Mouse (Mus musculus) brain, embryonic 14.5 days (tissue): Measurements from ENCODE around the gene Hsf2bp.

Source experiments
- CTCF ChIP-seq: fragments of 200-500 bp; IDR thresholded peaks from 2 replicates; pipeline ENCODE4 v1.5.1; 2012; ENCODE audit warnings: inconsistent platforms, mild to moderate bottlenecking, moderate library complexity, borderline replicate concordance; ENCODE audit not compliant: insufficient read depth, insufficient read length; ENCODE audit errors: extremely low read depth
- POLR2A ChIP-seq: fragments of 200-500 bp; IDR thresholded peaks from 2 replicates; pipeline ENCODE4 v1.6.1; 2012; ENCODE audit warnings: mild to moderate bottlenecking, inconsistent platforms, borderline replicate concordance; ENCODE audit not compliant: poor library complexity, insufficient read depth, insufficient read length, severe bottlenecking; ENCODE audit errors: extremely low read depth

DNA sequence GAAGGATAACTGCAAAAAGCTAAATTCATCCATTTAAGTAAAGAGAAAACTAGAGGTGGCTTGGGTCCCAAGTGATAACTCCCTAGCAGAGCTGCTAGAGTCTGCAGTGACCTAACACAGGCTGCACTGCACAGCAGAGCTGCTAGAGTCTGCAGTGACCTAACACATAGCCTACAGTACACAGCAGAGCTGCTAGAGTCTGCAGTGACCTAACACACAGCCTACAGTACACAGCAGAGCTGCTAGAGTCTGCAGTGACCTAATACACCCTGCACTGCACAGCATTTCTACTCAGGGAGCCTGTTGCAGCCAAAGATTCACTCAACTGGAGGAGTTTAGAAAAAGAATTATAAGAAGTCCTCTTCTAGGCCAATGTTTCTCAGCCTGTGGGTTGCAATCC is 22.5 kb downstream of the Hsf2bp start:
- TF ChIP-seq CTCF = no peak
- no peak for TF ChIP-seq POLR2A
